ENCODE assay signal across 9 mouse cellular contexts in genomic region chr4:62517538-62518415, GRCm38 (mm10). TPM values are rescaled to one million over a fixed set of nuclear protein-coding genes. Genes with fewer than 3 reads are reported as not detected.
A peak's percentile ranks its signal among the peaks of the same experiment; 100 is the strongest.
DNase-seq lines count a peak whose midpoint lies in the region; ATAC-seq and TF ChIP-seq lines count a peak whose summit lies in the region.
"Had no signal": no experiment of that assay in that cellular context is flagged by ENCODE, and none has a peak within 500 bp of the region (broad histone marks: within the 10 kb centered on the region; RNA-seq: fewer than 3 reads in every experiment).

No protein-coding gene starts in this region.

- H3K27me3 ChIP-seq in forebrain, embryonic 10.5 days (ENCODE audit: poor library complexity, severe bottlenecking), result no peaks in the 10 kb centered on the region
- no peaks in the 10 kb centered on the region for H3K27me3 ChIP-seq in forebrain, postnatal 0 days (ENCODE audit: insufficient read depth, low read length)
- no peaks in the 10 kb centered on the region for H3K27me3 ChIP-seq in midbrain, embryonic 10.5 days (ENCODE audit: low read depth, poor library complexity, severe bottlenecking)
- H3K27me3 ChIP-seq in midbrain, embryonic 15.5 days (replicated peaks), result no peaks in the 10 kb centered on the region
- no peaks in the 10 kb centered on the region for H3K27me3 ChIP-seq in neural tube, embryonic 15.5 days (replicated peaks)

- 82% methylated on average over 10 of the region's 10 CpGs for whole genome bisulfite sequencing in forebrain, embryonic 10.5 days
- WGBS in forebrain, postnatal 0 days, result 77% methylated on average over 10 of the region's 10 CpGs
- 86% methylated on average over 10 of the region's 10 CpGs for WGBS in midbrain, embryonic 10.5 days
- 83% methylated on average over 10 of the region's 10 CpGs for WGBS in midbrain, embryonic 15.5 days
- 91% methylated on average over 10 of the region's 10 CpGs for WGBS in neural tube, embryonic 15.5 days

- no peak for TF ChIP-seq CTCF in forebrain, postnatal 0 days (IDR thresholded peaks at IDR 0.05; ENCODE audit: low read depth)

- no peak overlapping the region for H3K9ac ChIP-seq in forebrain, postnatal 0 days
- H3K9ac ChIP-seq in midbrain, embryonic 15.5 days, result no peak overlapping the region
- H3K9ac ChIP-seq in neural tube, embryonic 15.5 days (replicated peaks), result 0 out of 2 replicates have a peak overlapping the region, but pooled peaks have one; percentile 82

- H3K9me3 ChIP-seq in forebrain, embryonic 10.5 days, result no peaks in the 10 kb centered on the region
- H3K9me3 ChIP-seq in forebrain, postnatal 0 days (ENCODE audit: low read length), result no peaks in the 10 kb centered on the region
- H3K9me3 ChIP-seq in midbrain, embryonic 10.5 days (replicated peaks), result no peaks in the 10 kb centered on the region
- no peaks in the 10 kb centered on the region for H3K9me3 ChIP-seq in midbrain, embryonic 15.5 days
- H3K9me3 ChIP-seq in neural tube, embryonic 15.5 days (replicated peaks), result no peaks in the 10 kb centered on the region

- H3K27ac ChIP-seq in forebrain, embryonic 10.5 days, result 0 out of 2 replicates have a peak overlapping the region, but pooled peaks have one; percentile 90
- no peak overlapping the region for H3K27ac ChIP-seq in forebrain, postnatal 0 days (ENCODE audit: low read depth, low read length)
- H3K27ac ChIP-seq in midbrain, embryonic 10.5 days (replicated peaks), result no peak overlapping the region
- H3K27ac ChIP-seq in midbrain, embryonic 15.5 days, result no peak overlapping the region
- H3K27ac ChIP-seq in neural tube, embryonic 15.5 days (replicated peaks), result no peak overlapping the region

- H3K4me3 ChIP-seq in forebrain, embryonic 10.5 days, result peak overlapping the region; percentile 62
- H3K4me3 ChIP-seq in forebrain, postnatal 0 days (ENCODE audit: low read depth, low read length), result no peak overlapping the region
- peak overlapping the region; percentile 82; the same call in 1 of the 2 replicates for H3K4me3 ChIP-seq in midbrain, embryonic 10.5 days
- no peak overlapping the region for H3K4me3 ChIP-seq in midbrain, embryonic 15.5 days
- H3K4me3 ChIP-seq in neural tube, embryonic 15.5 days (replicated peaks), result no peak overlapping the region

- no peak overlapping the region for H3K4me2 ChIP-seq in forebrain, postnatal 0 days (ENCODE audit: low read depth)
- H3K4me2 ChIP-seq in midbrain, embryonic 15.5 days, result no peak overlapping the region
- peak overlapping the region; percentile 68; the same call in 1 of the 2 replicates for H3K4me2 ChIP-seq in neural tube, embryonic 15.5 days

- ATAC-seq in forebrain, postnatal 0 days, result no peak
- no peak for ATAC-seq in midbrain, embryonic 15.5 days (replicated peaks)
- no peak for ATAC-seq in neural tube, embryonic 15.5 days (ENCODE audit: low FRiP score)

- H3K4me1 ChIP-seq in forebrain, embryonic 10.5 days, result peaks cover 56% of the 10 kb centered on the region
- H3K4me1 ChIP-seq in forebrain, postnatal 0 days (ENCODE audit: insufficient read depth), result peaks cover 7% of the 10 kb centered on the region; the same call in 1 of the 2 replicates
- peaks cover 44% of the 10 kb centered on the region for H3K4me1 ChIP-seq in midbrain, embryonic 10.5 days
- peaks cover 22% of the 10 kb centered on the region for H3K4me1 ChIP-seq in midbrain, embryonic 15.5 days
- peaks cover 30% of the 10 kb centered on the region for H3K4me1 ChIP-seq in neural tube, embryonic 15.5 days

- DNase-seq in forebrain, embryonic 10.5 days (ENCODE audit: extremely low spot score, low spot score), result no peak
- no peak for DNase-seq in forebrain, postnatal 0 days
- DNase-seq in midbrain, embryonic 10.5 days (ENCODE audit: low spot score), result no peak
- peak; percentile 66 for DNase-seq in induced T-regulatory cell, adult 2 months (ENCODE audit: low read depth)
- DNase-seq in adrenal gland, postnatal 36 days, result no peak
- DNase-seq in ovary, postnatal 36 days (ENCODE audit: low spot score), result no peak
- DNase-seq: layer of hippocampus, adult 9-11 months had no signal

- H3K36me3 ChIP-seq in forebrain, embryonic 10.5 days (replicated peaks), result peaks cover 27% of the 10 kb centered on the region
- H3K36me3 ChIP-seq in forebrain, postnatal 0 days (ENCODE audit: insufficient read depth), result peaks cover 8% of the 10 kb centered on the region
- peaks cover 26% of the 10 kb centered on the region for H3K36me3 ChIP-seq in midbrain, embryonic 10.5 days
- H3K36me3 ChIP-seq in midbrain, embryonic 15.5 days (replicated peaks), result peaks cover 9% of the 10 kb centered on the region; the same call in 1 of the 2 replicates
- peaks cover 12% of the 10 kb centered on the region for H3K36me3 ChIP-seq in neural tube, embryonic 15.5 days

RNA-seq across cellular contexts. Expression of gene Alad, which starts 1.9 kb away (rescaled TPM):
- polyA plus RNA-seq in forebrain, embryonic 10.5 days (2016; fragmentation: Nextera tagmentation; extraction: Ambion mirVana), result 125 and 127 TPM in 2 replicates
- total RNA-seq in forebrain, postnatal 0 days (2014; rRNA removed), result 35.8 and 37.6 TPM in 2 replicates
- 74.7 and 74.9 TPM in 2 replicates for polyA plus RNA-seq in forebrain, postnatal 0 days (2015; fragmentation: Nextera tagmentation; extraction: Ambion mirVana)
- 120 and 123 TPM in 2 replicates for polyA plus RNA-seq in midbrain, embryonic 10.5 days (2016; fragmentation: Nextera tagmentation; extraction: Ambion mirVana)
- polyA plus RNA-seq in midbrain, embryonic 15.5 days (2015; fragmentation: Nextera tagmentation; extraction: Ambion mirVana), result 71.2 and 72.1 TPM in 2 replicates
- 69.2 and 74.9 TPM in 2 replicates for polyA plus RNA-seq in neural tube, embryonic 15.5 days (2015; fragmentation: Nextera tagmentation; extraction: Ambion mirVana)
- total RNA-seq in adrenal gland, postnatal 36 days (2021), result 10 to 100 TPM; 86.9 to 99.8 TPM

RNA-seq across cellular contexts. Expression of gene Pole3, which starts 7.1 kb away (rescaled TPM):
- polyA plus RNA-seq in forebrain, embryonic 10.5 days (2016; fragmentation: Nextera tagmentation; extraction: Ambion mirVana), result 145 and 147 TPM in 2 replicates
- total RNA-seq in forebrain, postnatal 0 days (2014; rRNA removed), result 29.1 and 36.6 TPM in 2 replicates
- polyA plus RNA-seq in forebrain, postnatal 0 days (2015; fragmentation: Nextera tagmentation; extraction: Ambion mirVana), result 52.2 and 68.3 TPM in 2 replicates
- 140 and 142 TPM in 2 replicates for polyA plus RNA-seq in midbrain, embryonic 10.5 days (2016; fragmentation: Nextera tagmentation; extraction: Ambion mirVana)
- 58.9 and 62.2 TPM in 2 replicates for polyA plus RNA-seq in midbrain, embryonic 15.5 days (2015; fragmentation: Nextera tagmentation; extraction: Ambion mirVana)
- polyA plus RNA-seq in neural tube, embryonic 15.5 days (2015; fragmentation: Nextera tagmentation; extraction: Ambion mirVana), result 52.0 and 60.9 TPM in 2 replicates
- total RNA-seq in adrenal gland, postnatal 36 days (2021), result 10 to 100 TPM; 48.7 to 52.0 TPM

RNA-seq across cellular contexts. Expression of gene 4933430I17Rik, which starts 7.4 kb away (rescaled TPM):
- 1.3 and 1.5 TPM in 2 replicates for polyA plus RNA-seq in forebrain, embryonic 10.5 days (2016; fragmentation: Nextera tagmentation; extraction: Ambion mirVana)
- 0.31 and 0.38 TPM in 2 replicates for total RNA-seq in forebrain, postnatal 0 days (2014; rRNA removed)
- 0.50 and 0.72 TPM in 2 replicates for polyA plus RNA-seq in forebrain, postnatal 0 days (2015; fragmentation: Nextera tagmentation; extraction: Ambion mirVana)
- 1.5 and 1.7 TPM in 2 replicates for polyA plus RNA-seq in midbrain, embryonic 10.5 days (2016; fragmentation: Nextera tagmentation; extraction: Ambion mirVana)
- 0.52 and 1.2 TPM in 2 replicates for polyA plus RNA-seq in midbrain, embryonic 15.5 days (2015; fragmentation: Nextera tagmentation; extraction: Ambion mirVana)
- polyA plus RNA-seq in neural tube, embryonic 15.5 days (2015; fragmentation: Nextera tagmentation; extraction: Ambion mirVana), result 0.40 and 0.55 TPM in 2 replicates
- under 1 TPM; 0.36 to 0.56 TPM for total RNA-seq in adrenal gland, postnatal 36 days (2021)

RNA-seq across cellular contexts. Expression of gene Hdhd3, which starts 14.5 kb away (rescaled TPM):
- 10.3 and 11.2 TPM in 2 replicates for polyA plus RNA-seq in forebrain, embryonic 10.5 days (2016; fragmentation: Nextera tagmentation; extraction: Ambion mirVana)
- 3.5 and 6.6 TPM in 2 replicates for total RNA-seq in forebrain, postnatal 0 days (2014; rRNA removed)
- polyA plus RNA-seq in forebrain, postnatal 0 days (2015; fragmentation: Nextera tagmentation; extraction: Ambion mirVana), result 4.4 and 4.6 TPM in 2 replicates
- polyA plus RNA-seq in midbrain, embryonic 10.5 days (2016; fragmentation: Nextera tagmentation; extraction: Ambion mirVana), result 10.9 and 13.3 TPM in 2 replicates
- 12.7 and 14.5 TPM in 2 replicates for polyA plus RNA-seq in midbrain, embryonic 15.5 days (2015; fragmentation: Nextera tagmentation; extraction: Ambion mirVana)
- polyA plus RNA-seq in neural tube, embryonic 15.5 days (2015; fragmentation: Nextera tagmentation; extraction: Ambion mirVana), result 12.6 and 13.4 TPM in 2 replicates
- 10 to 100 TPM; 12.3 to 15.6 TPM for total RNA-seq in adrenal gland, postnatal 36 days (2021)

RNA-seq across cellular contexts. Expression of gene Bspry, which starts 37.9 kb away (rescaled TPM):
- polyA plus RNA-seq in forebrain, embryonic 10.5 days (2016; fragmentation: Nextera tagmentation; extraction: Ambion mirVana), result 1.1 and 1.4 TPM in 2 replicates
- total RNA-seq in forebrain, postnatal 0 days (2014; rRNA removed), result 0.15 and 0.86 TPM in 2 replicates
- 0.31 and 0.51 TPM in 2 replicates for polyA plus RNA-seq in forebrain, postnatal 0 days (2015; fragmentation: Nextera tagmentation; extraction: Ambion mirVana)
- 0.47 and 0.57 TPM in 2 replicates for polyA plus RNA-seq in midbrain, embryonic 10.5 days (2016; fragmentation: Nextera tagmentation; extraction: Ambion mirVana)
- 0.60 and 1.0 TPM in 2 replicates for polyA plus RNA-seq in midbrain, embryonic 15.5 days (2015; fragmentation: Nextera tagmentation; extraction: Ambion mirVana)
- polyA plus RNA-seq in neural tube, embryonic 15.5 days (2015; fragmentation: Nextera tagmentation; extraction: Ambion mirVana), result 0.67 and 5.3 TPM in 2 replicates
- 1 to 10 TPM; 3.0 to 6.1 TPM for total RNA-seq in adrenal gland, postnatal 36 days (2021)

Comparison
In these comparisons a context has a peak if more than half of its experiments do, and no peak if none do; other contexts are left out.
1. H3K4me3 ChIP-seq: peak in forebrain, embryonic 10.5 days (single experiment) and midbrain, embryonic 10.5 days (single experiment); none in forebrain, postnatal 0 days (single experiment), midbrain, embryonic 15.5 days (single experiment) and neural tube, embryonic 15.5 days (single experiment).